20 mouse cellular contexts compared by ENCODE assay signal in genomic region chr2:102246484-102246883, GRCm38 (mm10).
DNase-seq lines count a peak whose midpoint lies in the region; TF ChIP-seq lines count a peak whose summit lies in the region.
"Had no signal": no experiment of that assay in that cellular context is flagged by ENCODE, and none has a peak within 500 bp of the region (broad histone marks: within the 10 kb centered on the region; RNA-seq: fewer than 3 reads in every experiment).

No protein-coding gene starts in this region.

- no peak for TF ChIP-seq RAD21 in CH12.LX (IDR thresholded peaks at IDR 0.05; ENCODE audit: low read depth, low read length)

- H3K36me3 ChIP-seq in thymus, adult 2 months (ENCODE audit: control insufficient read depth, insufficient read depth, low read length) = no peaks in the 10 kb centered on the region
- no peaks in the 10 kb centered on the region for H3K36me3 ChIP-seq in CH12.LX (replicated peaks in 1 of 2; ENCODE audit: control insufficient read depth in 1 of 2, insufficient read depth in 1 of 2, low read length in 1 of 2)
- no peaks in the 10 kb centered on the region for H3K36me3 ChIP-seq in embryonic facial prominence, embryonic 10.5 days (replicated peaks)
- H3K36me3 ChIP-seq: heart, embryonic 13.5 days; hindbrain, embryonic 13.5 days had no signal

- no peak for TF ChIP-seq EP300 in CH12.LX (IDR thresholded peaks at IDR 0.05; ENCODE audit: low read length)

- in situ Hi-C loops in CH12.LX (cut with MboI; ENCODE audit: low pct_ligation_motif_present, low pct_unique_long_range_greater_than_20kb, low sequenced_read_pairs) = no loop called here

- DNase-seq in layer of hippocampus, adult 2 months (ENCODE audit: low spot score in 2 of 2) = no peak
- DNase-seq in layer of hippocampus, adult 9-11 months = no peak
- peak; percentile 20 for DNase-seq in thymus, postnatal 14 days
- DNase-seq in thymus, adult 2 months = no peak
- peak; percentile 12 for DNase-seq in CH12.LX (ENCODE audit: extremely low read depth)
- no peak for DNase-seq in embryonic facial prominence, embryonic 10.5 days (ENCODE audit: low spot score)
- no peak for DNase-seq in left cerebral cortex, postnatal 10 days (ENCODE audit: extremely low spot score in 1 of 2, low spot score in 2 of 2)
- DNase-seq: adrenal gland, adult 2 months; adrenal gland, postnatal 25 days; B cell, adult 2 months; cerebellum, adult 18-20 months; cerebellum, adult 9-11 months; cerebellum, postnatal 36 days; gastrocnemius, adult 2 months; gastrocnemius, postnatal 25 days; heart, postnatal 10 days; heart, postnatal 4 days had no signal

- dilution Hi-C loops in CH12.LX (cut with MboI; ENCODE audit: extremely low pct_ligation_motif_present, extremely low pct_unique_long_range_greater_than_20kb, low sequenced_read_pairs) = no loop called here

- 75% methylated on average over 2 of the region's 2 CpGs for WGBS in thymus, adult 2 months
- WGBS in embryonic facial prominence, embryonic 10.5 days = 53% methylated on average over 2 of the region's 2 CpGs

- H3K4me3 ChIP-seq in layer of hippocampus, adult 2 months = no peak overlapping the region
- no peak overlapping the region for H3K4me3 ChIP-seq in thymus, adult 2 months (ENCODE audit: control insufficient read depth, insufficient read depth, low read length)
- no peak overlapping the region for H3K4me3 ChIP-seq in CH12.LX (replicated peaks in 1 of 3; ENCODE audit: low read depth in 2 of 3, low read length in 2 of 3, poor library complexity in 1 of 3)
- no peak overlapping the region for H3K4me3 ChIP-seq in embryonic facial prominence, embryonic 10.5 days
- H3K4me3 ChIP-seq: forebrain, embryonic 13.5 days; gastrocnemius, adult 2 months; heart, embryonic 13.5 days; hindbrain, embryonic 13.5 days had no signal

- no peaks in the 10 kb centered on the region for H3K79me2 ChIP-seq in CH12.LX (replicated peaks; ENCODE audit: control insufficient read depth, extremely low read depth, insufficient read depth, poor library complexity, severe bottlenecking)

- H3K9me3 ChIP-seq in CH12.LX (replicated peaks; ENCODE audit: low read length) = no peaks in the 10 kb centered on the region
- H3K9me3 ChIP-seq in embryonic facial prominence, embryonic 10.5 days = no peaks in the 10 kb centered on the region
- H3K9me3 ChIP-seq: forebrain, embryonic 13.5 days; heart, embryonic 13.5 days; hindbrain, embryonic 13.5 days had no signal

- intact Hi-C loops in left cerebral cortex, postnatal 10 days (cut with DNase I) = no loop called here

- TF ChIP-seq POLR2A in thymus, adult 2 months (IDR thresholded peaks at IDR 0.05; ENCODE audit: control insufficient read depth, extremely low read depth, insufficient read depth, low read length, poor library complexity) = no peak
- TF ChIP-seq POLR2A in CH12.LX (IDR thresholded peaks at IDR 0.05; ENCODE audit: low read depth, low read length) = no peak

- H3K27me3 ChIP-seq in thymus, adult 2 months (ENCODE audit: control insufficient read depth, insufficient read depth, low read length) = no peaks in the 10 kb centered on the region
- no peaks in the 10 kb centered on the region for H3K27me3 ChIP-seq in CH12.LX (replicated peaks)
- peaks cover 17% of the 10 kb centered on the region for H3K27me3 ChIP-seq in embryonic facial prominence, embryonic 10.5 days (replicated peaks; ENCODE audit: low read depth, poor library complexity, severe bottlenecking)
- H3K27me3 ChIP-seq: hindbrain, embryonic 13.5 days had no signal

- no peak overlapping the region for H3K9ac ChIP-seq in CH12.LX (ENCODE audit: insufficient read depth, low read depth)
- H3K9ac ChIP-seq: forebrain, embryonic 13.5 days; heart, embryonic 13.5 days; hindbrain, embryonic 13.5 days had no signal

- TF ChIP-seq CTCF in layer of hippocampus, adult 2 months (conservative IDR thresholded peaks at IDR 0.05) = 0 out of 2 replicates have a peak, but pooled peaks have one; percentile 16
- no peak for TF ChIP-seq CTCF in thymus, adult 2 months (IDR thresholded peaks at IDR 0.05; ENCODE audit: borderline replicate concordance, control insufficient read depth, extremely low read depth, insufficient read depth, low read length, poor library complexity)
- TF ChIP-seq CTCF in CH12.LX (conservative IDR thresholded peaks at IDR 0.05 in 1 of 2, IDR thresholded peaks at IDR 0.05 in 1 of 2; ENCODE audit: low read depth in 2 of 2, low read length in 2 of 2) = peak in 1 of 2 experiments; percentile 8; a peak in 1 of 4 replicates

- no peak overlapping the region for H3K27ac ChIP-seq in layer of hippocampus, adult 2 months
- H3K27ac ChIP-seq in thymus, adult 2 months (ENCODE audit: control insufficient read depth, insufficient read depth, low read length) = no peak overlapping the region
- no peak overlapping the region for H3K27ac ChIP-seq in CH12.LX (ENCODE audit: insufficient read depth, low read depth)
- H3K27ac ChIP-seq in embryonic facial prominence, embryonic 10.5 days (replicated peaks) = no peak overlapping the region
- H3K27ac ChIP-seq: forebrain, embryonic 13.5 days; gastrocnemius, adult 2 months; heart, embryonic 13.5 days; hindbrain, embryonic 13.5 days had no signal

- H3K4me1 ChIP-seq in thymus, adult 2 months (replicated peaks; ENCODE audit: control insufficient read depth, insufficient read depth, low read length) = peaks cover 43% of the 10 kb centered on the region
- H3K4me1 ChIP-seq in CH12.LX (ENCODE audit: control insufficient read depth in 1 of 2, insufficient read depth in 2 of 2) = no peaks in the 10 kb centered on the region
- H3K4me1 ChIP-seq in embryonic facial prominence, embryonic 10.5 days = 0 out of 2 replicates have a peak, but pooled peaks cover 3% of the 10 kb centered on the region
- H3K4me1 ChIP-seq: heart, embryonic 13.5 days; hindbrain, embryonic 13.5 days had no signal

- no peak overlapping the region for H3K4me2 ChIP-seq in CH12.LX (ENCODE audit: insufficient read depth, low read depth, poor library complexity, severe bottlenecking)
- H3K4me2 ChIP-seq: forebrain, embryonic 13.5 days; heart, embryonic 13.5 days; hindbrain, embryonic 13.5 days had no signal

TF ChIP-seq in CH12.LX, 34 proteins besides CTCF, POLR2A, EP300 and RAD21:
- no peak for TF ChIP-seq MEF2A (IDR thresholded peaks at IDR 0.05; ENCODE audit: borderline replicate concordance, low read depth, low read length)
- no peak for TF ChIP-seq HCFC1 (IDR thresholded peaks at IDR 0.05; ENCODE audit: low read depth, low read length)
- TF ChIP-seq MAFK (IDR thresholded peaks at IDR 0.05; ENCODE audit: insufficient replicate concordance, low read length) = no peak
- TF ChIP-seq MYC (IDR thresholded peaks at IDR 0.05; ENCODE audit: low read depth, low read length) = no peak
- TF ChIP-seq MAX (IDR thresholded peaks at IDR 0.05; ENCODE audit: low read length) = no peak
- TF ChIP-seq NELFE (IDR thresholded peaks at IDR 0.05; ENCODE audit: low read depth, low read length) = no peak
- TF ChIP-seq ZNF384 (IDR thresholded peaks at IDR 0.05; ENCODE audit: low read depth, low read length) = no peak
- TF ChIP-seq CHD1 (IDR thresholded peaks at IDR 0.05; ENCODE audit: low read depth, low read length) = no peak
TF ChIP-seq in CH12.LX: peak in this region for 0.

Comparison
In these comparisons a context has a peak if more than half of its experiments do, and no peak if none do; other contexts are left out.
1. DNase-seq: peak in thymus, postnatal 14 days (single experiment) and CH12.LX (single experiment); none in layer of hippocampus, adult 2 months (0 of 2), layer of hippocampus, adult 9-11 months (single experiment), thymus, adult 2 months (single experiment), embryonic facial prominence, embryonic 10.5 days (single experiment) and left cerebral cortex, postnatal 10 days (0 of 2).